Mouse (Mus musculus) limb, embryonic 13.5 days (tissue): ENCODE measurements at regions not wholly inside any gene's neighbourhood (a gene's known extent, or its start where the extent isn't known, plus 50 kb on each side); places are given as distances from the start of the nearest gene placed in this dataset.

Experiments used
- ATAC-seq: fragments of 200-750 bp; cut with Nextera tagmentation; 2 replicates; pipeline ENCODE4 v1.8.0; 2017; ENCODE audit warnings: low read depth, moderate number of reproducible peaks, moderate TSS enrichment; ENCODE audit not compliant: low FRiP score
- H3K27ac ChIP-seq: fragments of 300-500 bp; sonication (generic); 2 replicates; pipeline ENCODE4 v1.5.1; 2015; ENCODE audit warnings: inconsistent platforms, mild to moderate bottlenecking, moderate library complexity
- H3K27me3 ChIP-seq: fragments of 300-500 bp; sonication (generic); 2 replicates; pipeline ENCODE4 v1.6.1; 2015; ENCODE audit warnings: mild to moderate bottlenecking, inconsistent platforms
- H3K36me3 ChIP-seq: fragments of 300-500 bp; sonication (generic); 2 replicates; pipeline ENCODE4 v1.6.1; 2015; ENCODE audit warnings: inconsistent platforms, mild to moderate bottlenecking, moderate library complexity
- H3K4me1 ChIP-seq: fragments of 300-500 bp; sonication (generic); 2 replicates; pipeline ENCODE4 v1.6.1; 2015; ENCODE audit warnings: inconsistent platforms
- H3K4me2 ChIP-seq: fragments of 300-500 bp; sonication (generic); replicated peaks from 2 replicates; pipeline ENCODE4 v1.6.1; 2015; ENCODE audit warnings: inconsistent platforms, mild to moderate bottlenecking, moderate library complexity
- H3K4me3 ChIP-seq: fragments of 300-500 bp; sonication (generic); 2 replicates; pipeline ENCODE4 v1.5.1; 2015; ENCODE audit warnings: moderate library complexity, mild to moderate bottlenecking, inconsistent platforms
- H3K9ac ChIP-seq: fragments of 300-500 bp; sonication (generic); 2 replicates; pipeline ENCODE4 v1.6.1; 2015; ENCODE audit warnings: mild to moderate bottlenecking, inconsistent platforms
- H3K9me3 ChIP-seq: fragments of 300-500 bp; sonication (generic); 2 replicates; pipeline ENCODE4 v1.6.1; 2016; ENCODE audit warnings: inconsistent platforms
- WGBS: fragments of 180-500 bp; shearing (Covaris S2); methylation state at CpG from one replicate; pipeline ENCODE4 v1.1.7; 2015; 5-methylcytosine and 5-hydroxymethylcytosine counted together

DNA sequence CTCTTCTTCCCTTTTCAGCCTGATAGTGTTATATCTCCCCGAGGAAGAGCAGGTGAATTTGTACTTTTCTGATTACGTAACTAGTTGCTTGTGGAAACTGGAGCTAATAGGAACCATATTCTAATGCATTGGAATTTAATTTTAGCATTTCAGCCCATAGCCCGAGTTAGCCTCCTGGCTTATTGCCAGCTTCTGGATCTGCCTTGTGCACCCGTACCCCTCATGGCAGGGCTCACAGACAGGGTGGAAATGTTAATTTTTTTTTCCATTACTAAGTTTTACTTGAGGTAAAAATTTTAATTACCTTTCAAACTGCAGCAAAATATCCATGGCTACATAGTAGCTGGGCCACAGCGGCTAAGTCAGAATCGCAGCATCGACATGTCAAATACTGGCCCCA is 72.4 kb upstream of the Ndufb6 start:
- Histone ChIP-seq H3K4me3 (no peak overlapping the region), H3K27ac (peak overlapping the region; percentile 53), H3K4me1 (peaks cover 12% of the 10 kb centered on the region), H3K9me3 (no peaks in the 10 kb centered on the region), H3K9ac (no peak overlapping the region), H3K27me3 (no peaks in the 10 kb centered on the region), H3K4me2 (peak overlapping the region; percentile 31; the same call in 1 of the 2 replicates), H3K36me3 (no peaks in the 10 kb centered on the region)
- ATAC-seq: peak; percentile 82
- 47% methylated on average over 7 of the region's 7 CpGs for whole genome bisulfite sequencing

DNA sequence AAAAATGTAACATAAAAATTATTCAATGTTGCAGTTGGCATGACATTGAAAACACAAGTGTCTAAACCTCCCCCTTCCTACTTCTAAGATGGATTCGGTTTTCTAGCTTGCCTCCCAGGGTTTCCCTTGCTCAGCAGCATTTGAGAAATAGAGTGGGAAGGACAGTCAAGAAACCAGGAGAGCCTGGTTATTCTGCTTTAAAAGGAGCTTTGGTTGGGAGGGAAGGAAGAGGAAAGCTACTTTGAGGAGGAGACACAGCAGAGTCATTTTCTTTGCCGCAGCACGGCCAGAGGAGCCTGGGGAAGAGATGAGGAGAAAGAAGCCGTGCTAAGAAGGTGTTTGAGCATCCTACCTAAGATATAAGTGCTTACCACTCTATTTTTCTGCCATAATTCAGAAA is 71.9 kb upstream of the Ndufb6 start:
- WGBS: 66% methylated on average over 4 of the region's 4 CpGs
- Histone ChIP-seq H3K27me3 (no peaks in the 10 kb centered on the region), H3K4me2 (no peak overlapping the region), H3K4me1 (peaks cover 12% of the 10 kb centered on the region), H3K4me3 (no peak overlapping the region), H3K27ac (no peak overlapping the region), H3K36me3 (no peaks in the 10 kb centered on the region), H3K9ac (no peak overlapping the region), H3K9me3 (no peaks in the 10 kb centered on the region)
- no peak for ATAC-seq

DNA sequence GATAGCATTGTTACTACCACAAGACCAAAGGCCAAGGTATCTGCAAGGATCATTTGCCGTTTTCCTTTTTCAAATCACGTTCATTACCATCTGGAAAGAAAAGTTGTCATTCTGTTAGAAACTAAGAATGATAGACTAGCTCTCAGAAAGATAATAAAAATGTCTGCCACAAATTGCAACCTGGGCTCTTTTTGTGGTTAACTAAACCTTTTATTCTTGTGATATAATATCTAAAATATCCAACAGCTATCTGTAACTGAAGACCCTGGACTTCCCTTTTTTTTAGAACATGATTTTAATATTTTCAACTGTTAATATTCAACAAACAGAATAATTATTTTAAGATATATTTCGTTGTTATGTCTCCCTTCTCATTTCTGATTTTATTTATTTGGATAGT is 66.6 kb upstream of the Ndufb6 start:
- H3K36me3 ChIP-seq: no peaks in the 10 kb centered on the region
- no peak for ATAC-seq
- WGBS: 61% methylated on average over 3 of the region's 3 CpGs
- no peaks in the 10 kb centered on the region for H3K4me1 ChIP-seq
- H3K27ac ChIP-seq: no peak overlapping the region
- H3K4me3 ChIP-seq: no peak overlapping the region
- H3K4me2 ChIP-seq: no peak overlapping the region
- H3K9me3 ChIP-seq: no peaks in the 10 kb centered on the region
- no peak overlapping the region for H3K9ac ChIP-seq
- H3K27me3 ChIP-seq: no peaks in the 10 kb centered on the region

DNA sequence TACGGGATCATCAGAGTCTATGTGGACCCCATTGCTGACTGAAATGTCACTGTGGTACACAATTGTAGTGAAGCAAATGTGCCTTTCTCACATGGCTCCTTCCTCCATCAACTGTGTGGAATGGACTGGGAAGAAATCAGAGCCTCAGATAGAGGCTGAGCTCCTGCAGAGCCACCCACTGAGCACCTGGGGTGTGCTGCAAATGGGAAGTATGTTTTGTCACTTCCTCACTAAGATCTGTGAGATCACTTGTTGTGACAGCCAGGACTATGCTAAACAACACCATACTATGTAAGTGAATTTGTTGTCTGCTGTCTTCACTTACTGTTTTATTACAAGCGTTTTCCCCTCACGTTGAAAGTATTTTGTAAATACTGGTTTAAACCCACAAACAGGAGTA is 63.0 kb upstream of the Ndufb6 start:
- H3K36me3 ChIP-seq: no peaks in the 10 kb centered on the region
- no peaks in the 10 kb centered on the region for H3K4me1 ChIP-seq
- WGBS: 83% methylated on average over 3 of the region's 3 CpGs
- H3K4me2 ChIP-seq: no peak overlapping the region
- H3K27me3 ChIP-seq: no peaks in the 10 kb centered on the region
- no peak overlapping the region for H3K9ac ChIP-seq
- no peak overlapping the region for H3K27ac ChIP-seq
- H3K9me3 ChIP-seq: no peaks in the 10 kb centered on the region
- no peak overlapping the region for H3K4me3 ChIP-seq
- ATAC-seq: no peak

DNA sequence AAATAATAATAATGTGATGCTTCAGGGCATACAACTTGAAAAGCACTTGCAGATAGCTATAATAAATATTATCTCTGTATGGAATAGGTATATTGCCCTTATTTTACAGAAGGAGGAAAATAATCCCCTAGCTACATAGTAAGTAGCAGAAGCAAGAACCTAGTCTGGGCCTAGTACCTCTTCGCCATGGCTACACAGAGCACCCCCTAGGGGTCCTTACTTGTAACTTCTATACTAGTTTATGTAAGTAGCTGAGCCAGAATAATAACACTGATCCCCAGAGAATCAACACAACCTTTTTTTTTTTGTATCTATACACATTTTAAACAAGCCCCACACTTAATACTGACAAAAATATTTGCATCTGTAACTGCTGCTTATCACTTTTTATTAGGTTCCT is 55.6 kb upstream of the Ndufb6 start:
- WGBS: 45% methylated on average over 1 of the region's 1 CpGs

DNA sequence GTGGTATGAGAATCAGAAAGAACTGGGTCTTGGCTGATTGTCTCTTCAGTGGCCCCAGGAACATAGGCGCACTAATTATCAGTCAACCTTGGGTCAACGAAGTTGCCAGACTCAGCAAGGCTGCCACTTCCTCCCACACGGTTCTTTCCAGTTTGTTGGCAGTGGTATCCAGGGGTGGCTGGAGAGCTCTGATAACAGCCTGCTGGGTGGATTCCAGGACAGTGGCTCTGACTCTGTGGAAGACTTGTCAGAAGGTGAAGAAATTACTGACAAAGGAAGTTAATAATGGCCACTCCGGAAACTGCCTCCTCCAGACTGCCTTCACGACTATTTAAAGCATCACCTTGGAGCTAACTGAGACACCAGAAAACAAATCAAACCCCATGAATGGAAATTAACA is 50.5 kb upstream of the Ndufb6 start:
- 78% methylated on average over 5 of the region's 5 CpGs for WGBS
- H3K9ac ChIP-seq: no peak overlapping the region
- H3K9me3 ChIP-seq: no peaks in the 10 kb centered on the region
- H3K27me3 ChIP-seq: no peaks in the 10 kb centered on the region
- no peak for ATAC-seq
- H3K4me2 ChIP-seq: no peak overlapping the region
- no peaks in the 10 kb centered on the region for H3K4me1 ChIP-seq
- no peaks in the 10 kb centered on the region for H3K36me3 ChIP-seq
- no peak overlapping the region for H3K27ac ChIP-seq
- H3K4me3 ChIP-seq: no peak overlapping the region

More for the DNA sequence above, 55.6 kb upstream of the Ndufb6 start:
- Histone ChIP-seq H3K36me3 (no peaks in the 10 kb centered on the region), H3K9me3 (no peaks in the 10 kb centered on the region), H3K9ac (no peak overlapping the region), H3K4me3 (no peak overlapping the region), H3K4me2 (no peak overlapping the region), H3K27ac (no peak overlapping the region), H3K27me3 (no peaks in the 10 kb centered on the region), H3K4me1 (no peaks in the 10 kb centered on the region)
- no peak for ATAC-seq
